Comparison of ENCODE assay signal across 8 mouse cellular contexts in genomic region chr2:132879261-132880044, GRCm38 (mm10). TPM values are rescaled to one million over a fixed set of nuclear protein-coding genes. Genes with fewer than 3 reads are reported as not detected.
DNase-seq lines count a peak whose midpoint lies in the region; ATAC-seq lines count a peak whose summit lies in the region.

No protein-coding gene starts in this region.

- ATAC-seq in frontal cortex, adult (ENCODE audit: low TSS enrichment) = peak; percentile 87
- ATAC-seq in heart, embryonic 11.5 days (replicated peaks; ENCODE audit: insufficient number of reproducible peaks, low FRiP score, low TSS enrichment) = peak; percentile 55
- ATAC-seq in midbrain, embryonic 12.5 days (ENCODE audit: low FRiP score, low read depth) = peak; percentile 80

- H3K36me3 ChIP-seq in heart, embryonic 11.5 days (ENCODE audit: control insufficient read depth, insufficient read depth, low read length) = no peaks in the 10 kb centered on the region
- no peaks in the 10 kb centered on the region for H3K36me3 ChIP-seq in midbrain, embryonic 12.5 days

- under 1% methylated on average over 56 of the region's 58 CpGs for WGBS in heart, embryonic 11.5 days (ENCODE audit: insufficient replicate concordance)
- WGBS in midbrain, embryonic 12.5 days = 0% methylated on average over 58 of the region's 58 CpGs

- H3K9ac ChIP-seq in heart, embryonic 11.5 days (ENCODE audit: low read depth, low read length) = peak overlapping the region; percentile 67
- H3K9ac ChIP-seq in midbrain, embryonic 12.5 days (replicated peaks) = peak overlapping the region; percentile 50

- peaks cover 25% of the 10 kb centered on the region for H3K27me3 ChIP-seq in heart, embryonic 11.5 days (ENCODE audit: control insufficient read depth, insufficient read depth, low read length)
- peaks cover 57% of the 10 kb centered on the region for H3K27me3 ChIP-seq in midbrain, embryonic 12.5 days

- no peaks in the 10 kb centered on the region for H3K9me3 ChIP-seq in heart, embryonic 11.5 days (replicated peaks; ENCODE audit: control insufficient read depth, low read length)
- H3K9me3 ChIP-seq in midbrain, embryonic 12.5 days = no peaks in the 10 kb centered on the region

- no peak overlapping the region for H3K27ac ChIP-seq in brown adipose tissue, adult 24 weeks (replicated peaks; ENCODE audit: low read depth, low read length)
- 0 out of 2 replicates have a peak overlapping the region, but pooled peaks have one; percentile 7 for H3K27ac ChIP-seq in heart, embryonic 11.5 days (ENCODE audit: low read depth, low read length)
- H3K27ac ChIP-seq in midbrain, embryonic 12.5 days (replicated peaks) = no peak overlapping the region

- peak overlapping the region; percentile 99 for H3K4me2 ChIP-seq in heart, embryonic 11.5 days
- H3K4me2 ChIP-seq in midbrain, embryonic 12.5 days (replicated peaks) = peak overlapping the region; percentile 98

- no peak for DNase-seq in frontal cortex, postnatal 25 days (ENCODE audit: low spot score in 2 of 2)
- DNase-seq in B cell, adult 2 months = peak; percentile 14 to 20
- DNase-seq in kidney, postnatal 14 days = peak; percentile 50
- DNase-seq in thymus, postnatal 14 days = peak; percentile 23

- H3K4me3 ChIP-seq in brown adipose tissue, adult 24 weeks (ENCODE audit: insufficient read depth, low read depth, low read length) = peak overlapping the region; percentile 46
- peak overlapping the region; percentile 61 for H3K4me3 ChIP-seq in heart, embryonic 11.5 days (ENCODE audit: low read depth, low read length)
- peak overlapping the region; percentile 58 for H3K4me3 ChIP-seq in midbrain, embryonic 12.5 days

- H3K4me1 ChIP-seq in brown adipose tissue, adult 24 weeks (ENCODE audit: control insufficient read depth, insufficient read depth, insufficient read length, low read length) = peaks cover 13% of the 10 kb centered on the region
- H3K4me1 ChIP-seq in heart, embryonic 11.5 days (ENCODE audit: control insufficient read depth, insufficient read depth, low read length) = peaks cover 12% of the 10 kb centered on the region; the same call in 1 of the 2 replicates
- peaks cover 22% of the 10 kb centered on the region for H3K4me1 ChIP-seq in midbrain, embryonic 12.5 days

RNA-seq across cellular contexts. Expression of gene Lrrn4, which starts 1.2 kb away (rescaled TPM):
- 1.1 and 1.4 TPM in 2 replicates for polyA plus RNA-seq in brown adipose tissue, adult 24 weeks (2012; ENCODE audit: insufficient read depth, insufficient read length, missing spikeins)
- 17.9 and 22.5 TPM in 2 replicates for polyA plus RNA-seq in heart, embryonic 11.5 days (2014; fragmentation: Nextera tagmentation; extraction: Ambion mirVana)
- 0.06 and 0.08 TPM in 2 replicates for polyA plus RNA-seq in midbrain, embryonic 12.5 days (2016; fragmentation: Nextera tagmentation; extraction: Ambion mirVana)

RNA-seq across cellular contexts. Expression of gene Crls1, which starts 33.0 kb away (rescaled TPM):
- 277 and 328 TPM in 2 replicates for polyA plus RNA-seq in brown adipose tissue, adult 24 weeks (2012; ENCODE audit: insufficient read depth, insufficient read length, missing spikeins)
- 18.1 and 18.7 TPM in 2 replicates for polyA plus RNA-seq in heart, embryonic 11.5 days (2014; fragmentation: Nextera tagmentation; extraction: Ambion mirVana)
- 22.1 and 25.8 TPM in 2 replicates for polyA plus RNA-seq in midbrain, embryonic 12.5 days (2016; fragmentation: Nextera tagmentation; extraction: Ambion mirVana)

Comparison
In these comparisons a context has a peak if more than half of its experiments do, and no peak if none do; other contexts are left out.
1. DNase-seq: peak in B cell, adult 2 months (2 of 2), kidney, postnatal 14 days (single experiment) and thymus, postnatal 14 days (single experiment); none in frontal cortex, postnatal 25 days (0 of 2).
2. RNA of gene Crls1, which starts 33.0 kb away (polyA plus RNA-seq): 277 to 328 TPM in brown adipose tissue, adult 24 weeks; 22.1 to 25.8 TPM in midbrain, embryonic 12.5 days and 18.1 to 18.7 TPM in heart, embryonic 11.5 days; every median in the first group is over 10 times any median in the second.
3. Peak in every context shown above with its lines, with median percentiles within 50 percentile points of each other: ATAC-seq and H3K4me3 ChIP-seq.